Mouse (Mus musculus) bone marrow, adult 2 months (tissue): Measurements from ENCODE around the gene Lyst.

ENCODE experiments used
- CTCF ChIP-seq: fragments of 200-500 bp; IDR thresholded peaks from 2 replicates; pipeline ENCODE4 v1.5.1; 2011; ENCODE audit warnings: low read length, control low read depth; ENCODE audit not compliant: control insufficient read depth, insufficient read depth
- POLR2A ChIP-seq: fragments of 200-500 bp; IDR thresholded peaks from 2 replicates; pipeline ENCODE4 v1.6.1; 2011; ENCODE audit warnings: low read depth, mild to moderate bottlenecking, control low read depth, low read length, borderline replicate concordance; ENCODE audit not compliant: control insufficient read depth

GRCm38 (mm10) chr13:13573572-13574257 lies 16.5 kb upstream of the Lyst start:
- TF ChIP-seq CTCF = no peak
- no peak for TF ChIP-seq POLR2A
